Mouse (Mus musculus): ENCODE results near the gene Kcnma1. TPM values are rescaled to one million over a fixed set of nuclear protein-coding genes. Genes with fewer than 3 reads are reported as not detected.

Gene Kcnma1
- polyA plus RNA-seq, 1 experiment from 2014 or later: 2.8 TPM

DNA sequence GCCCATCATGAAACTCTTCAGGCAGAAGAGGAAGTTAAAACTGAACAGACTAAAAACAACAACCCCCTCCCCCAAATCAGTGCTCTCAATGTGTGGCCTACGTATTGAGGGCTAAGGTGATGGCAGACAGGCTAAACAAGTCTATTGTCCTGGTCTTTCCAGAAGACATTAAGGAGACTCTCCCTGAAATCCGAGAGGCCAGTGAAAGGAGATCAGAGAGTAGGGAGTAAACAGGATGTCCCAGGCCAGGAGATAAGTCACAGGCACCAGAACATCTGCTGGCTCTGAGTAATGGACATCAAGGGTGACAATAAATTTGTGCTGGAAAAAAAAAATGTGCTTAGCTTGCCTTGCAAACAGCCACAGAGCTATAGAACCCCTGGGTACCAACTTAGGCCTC is 522.9 kb downstream of the Kcnma1 start:
- H3K27me3 ChIP-seq: no peaks in the 10 kb centered on the region
- ATAC-seq (no peak), DNase-seq (ENCODE audit: low read depth, low spot score) (no peak)
- TF ChIP-seq CTCF (IDR thresholded peaks at IDR 0.05): no peak
- ChIA-PET CTCF (interaction anchor here (0.8 kb wide), 1 partner anchor 38 kb away, joined by 3 read pairs; no protein-coding TSS in a partner anchor), POLR2A (interaction anchor here (0.5 kb wide), 1 partner anchor 101 kb away, joined by 3 read pairs; no protein-coding TSS in a partner anchor)
- in situ Hi-C loops (cut with MboI; ENCODE audit: low pct_unique_long_range_greater_than_20kb): no loop called here

DNA sequence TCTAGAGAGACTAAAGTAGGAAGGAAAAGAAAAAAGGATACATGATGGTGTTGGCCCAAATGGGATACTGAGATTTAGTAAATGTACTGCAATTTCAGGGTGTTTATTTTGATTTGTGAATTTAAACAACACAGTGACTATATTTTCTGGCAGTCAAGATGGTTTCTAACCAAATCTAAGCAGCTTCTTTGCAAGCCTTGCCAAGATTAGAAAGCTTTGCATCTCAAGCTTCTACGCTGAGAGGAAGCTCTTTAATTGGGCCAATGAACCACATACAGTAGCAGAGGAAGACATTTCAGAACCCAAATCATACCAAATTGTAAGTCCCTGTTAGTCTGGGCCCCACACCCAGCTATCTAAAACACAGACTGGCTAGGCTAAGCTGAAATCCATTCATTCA is 527.6 kb downstream of the Kcnma1 start:
- DNase-seq (ENCODE audit: low read depth, low spot score): no peak
- ATAC-seq: no peak
- no peak for TF ChIP-seq CTCF (IDR thresholded peaks at IDR 0.05)
- ChIA-PET CTCF (no interaction called here), POLR2A (no interaction called here)
- in situ Hi-C loops (cut with MboI; ENCODE audit: low pct_unique_long_range_greater_than_20kb): no loop called here
- peaks cover 5% of the 10 kb centered on the region for H3K27me3 ChIP-seq

DNA sequence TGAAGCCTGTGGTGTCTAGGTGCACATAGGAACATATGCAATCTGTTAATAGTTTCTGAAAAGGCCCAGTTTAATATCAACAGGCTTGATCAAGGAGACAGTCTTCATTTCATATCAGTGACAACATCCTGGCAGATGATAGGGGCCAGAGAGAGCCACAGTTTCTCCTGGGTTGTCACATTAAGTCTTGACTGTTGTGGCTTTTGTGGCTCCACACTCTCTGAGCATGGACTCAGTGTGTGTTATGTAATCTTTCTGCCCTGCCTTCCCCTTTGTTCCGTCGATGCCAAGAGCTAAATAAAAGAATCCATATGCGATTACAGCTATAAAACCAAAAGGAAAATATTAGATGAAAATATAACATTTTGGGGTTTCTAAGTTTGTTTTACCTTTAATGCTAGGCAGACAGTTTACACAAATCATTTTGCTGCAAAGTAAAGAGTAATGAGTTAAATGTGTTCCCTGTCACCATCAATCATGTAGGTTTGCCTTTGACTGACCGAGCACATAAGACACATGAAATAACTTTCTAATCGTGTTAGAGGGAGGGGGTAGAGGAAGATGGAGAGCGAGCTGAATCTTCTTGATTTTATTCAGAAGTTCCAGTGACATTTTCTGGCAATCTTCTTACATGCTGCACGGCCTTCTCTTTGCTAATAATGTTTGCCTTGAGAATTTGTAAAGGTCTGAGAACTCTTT is 528.3 kb downstream of the Kcnma1 start:
- no peak for ATAC-seq
- no peak for TF ChIP-seq CTCF (IDR thresholded peaks at IDR 0.05)
- H3K27me3 ChIP-seq: peaks cover 5% of the 10 kb centered on the region
- ChIA-PET CTCF (no interaction called here), POLR2A (no interaction called here)
- in situ Hi-C loops (cut with MboI; ENCODE audit: low pct_unique_long_range_greater_than_20kb): no loop called here
- no peak for DNase-seq (ENCODE audit: low read depth, low spot score)

DNA sequence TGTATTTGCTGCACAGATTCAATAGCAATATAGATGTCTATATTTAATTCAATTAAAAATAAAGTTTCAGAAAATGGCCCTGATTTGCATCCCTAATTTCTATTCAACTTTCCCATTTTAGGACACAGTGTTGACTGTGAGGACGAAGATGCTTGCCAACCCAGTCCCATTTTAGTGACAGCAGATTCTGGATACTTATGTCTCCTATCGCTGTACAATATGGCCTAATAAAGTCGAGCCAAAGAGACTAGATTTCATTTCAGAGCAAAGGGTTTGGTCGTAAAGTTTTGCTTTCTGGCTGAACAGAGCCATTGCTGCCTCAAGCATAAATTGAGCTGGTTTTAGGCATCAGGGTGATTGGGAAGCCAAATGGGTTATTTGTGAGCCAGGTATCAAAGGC is 539.2 kb downstream of the Kcnma1 start:
- ATAC-seq (no peak), DNase-seq (ENCODE audit: low read depth, low spot score) (no peak)
- POLR2A ChIA-PET: no interaction called here
- peaks cover 13% of the 10 kb centered on the region for H3K27me3 ChIP-seq
- no peak for TF ChIP-seq CTCF (IDR thresholded peaks at IDR 0.05)
- CTCF ChIA-PET: no interaction called here
- in situ Hi-C loops (cut with MboI; ENCODE audit: low pct_unique_long_range_greater_than_20kb): no loop called here

DNA sequence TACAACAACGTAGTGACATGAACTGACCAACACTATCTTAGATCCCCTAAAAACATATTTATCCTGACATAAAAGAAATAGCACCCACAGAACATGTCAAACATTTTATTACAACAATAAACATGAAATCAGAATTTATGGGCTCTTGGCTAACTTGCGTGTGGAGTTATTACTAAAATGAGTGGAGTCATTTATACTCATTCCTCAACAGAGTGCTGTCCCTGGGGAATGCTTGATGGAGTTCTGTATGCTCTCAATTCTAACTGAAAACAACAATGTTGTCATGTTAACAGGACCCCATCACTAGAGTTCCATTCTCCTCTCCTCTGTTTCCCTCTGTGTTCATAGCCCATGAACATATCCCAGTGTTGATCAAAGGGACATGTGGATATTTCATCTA is 544.2 kb downstream of the Kcnma1 start:
- POLR2A ChIA-PET: no interaction called here
- no peak for ATAC-seq
- TF ChIP-seq CTCF (IDR thresholded peaks at IDR 0.05): no peak
- no peak for DNase-seq (ENCODE audit: low read depth, low spot score)
- in situ Hi-C loops (cut with MboI; ENCODE audit: low pct_unique_long_range_greater_than_20kb): no loop called here
- H3K27me3 ChIP-seq: peaks cover 29% of the 10 kb centered on the region
- CTCF ChIA-PET: no interaction called here

DNA sequence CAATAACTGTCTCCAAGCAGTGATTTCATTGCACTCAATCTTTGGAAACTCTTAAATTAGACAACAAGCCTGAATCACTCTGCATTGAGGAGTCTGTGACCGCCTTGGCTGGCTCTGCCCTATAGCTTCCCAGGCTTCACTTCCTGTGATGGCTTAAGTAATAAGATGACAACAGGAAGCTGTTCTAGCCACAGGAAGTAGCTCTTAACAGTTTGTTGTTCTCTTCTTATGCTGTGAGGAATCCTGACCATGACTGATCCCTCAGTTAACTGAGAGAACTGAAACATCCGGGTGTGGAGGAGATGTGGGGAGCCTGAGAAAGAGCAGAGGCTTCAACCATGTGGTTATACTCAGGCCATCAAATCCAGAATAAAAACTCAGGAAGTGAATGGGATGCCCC is 549.2 kb downstream of the Kcnma1 start:
- TF ChIP-seq CTCF (IDR thresholded peaks at IDR 0.05): no peak
- peaks cover 18% of the 10 kb centered on the region for H3K27me3 ChIP-seq
- DNase-seq (ENCODE audit: low read depth, low spot score) (no peak), ATAC-seq (no peak)
- in situ Hi-C loops (cut with MboI; ENCODE audit: low pct_unique_long_range_greater_than_20kb): no loop called here
- ChIA-PET CTCF (interaction anchor here (1.1 kb wide), 1 partner anchor 100 kb away, joined by 3 read pairs; no protein-coding TSS in a partner anchor), POLR2A (no interaction called here)

DNA sequence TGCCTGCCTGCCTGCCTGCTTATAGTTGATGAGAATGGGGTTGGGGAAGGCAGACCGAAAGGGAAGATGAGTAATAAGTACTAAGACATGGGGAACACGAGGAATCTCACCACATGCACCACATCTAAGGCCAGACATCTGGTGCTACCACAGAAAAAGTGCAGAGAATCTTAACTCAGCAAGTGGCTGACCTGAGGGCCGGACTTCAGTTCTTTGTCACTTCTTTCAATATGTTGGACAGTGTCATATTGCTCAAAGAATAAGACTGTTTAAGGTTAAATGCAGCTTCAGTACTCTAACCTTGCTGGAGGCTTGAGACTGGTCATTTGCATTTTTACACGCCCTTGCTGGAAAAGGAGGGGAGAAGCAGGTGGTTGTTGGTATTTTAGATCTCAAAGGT is 555.7 kb downstream of the Kcnma1 start:
- CTCF ChIA-PET: no interaction called here

DNA sequence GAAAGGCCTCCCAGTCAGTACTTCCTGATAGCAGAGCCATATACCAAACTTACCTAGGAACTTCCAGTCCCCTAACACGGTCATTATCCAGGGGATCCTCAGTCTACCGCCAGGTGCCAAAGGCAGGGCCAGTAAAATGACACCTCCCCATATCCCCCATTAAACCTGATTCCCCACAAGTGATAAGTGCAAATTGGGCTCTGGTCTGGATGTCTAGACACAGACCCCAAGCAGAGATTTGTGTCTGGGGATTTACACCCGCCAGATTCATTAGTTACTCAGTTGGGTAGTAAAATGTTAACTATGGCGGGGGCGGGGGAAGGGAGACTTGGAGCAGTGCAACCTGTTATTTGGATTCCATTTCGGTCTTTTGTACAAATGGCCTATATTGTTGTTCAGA is 562.6 kb downstream of the Kcnma1 start:
- DNase-seq (ENCODE audit: low read depth, low spot score) (no peak), ATAC-seq (no peak)
- in situ Hi-C loops (cut with MboI; ENCODE audit: low pct_unique_long_range_greater_than_20kb): no loop called here
- ChIA-PET CTCF (no interaction called here), POLR2A (no interaction called here)
- H3K27me3 ChIP-seq: no peaks in the 10 kb centered on the region
- no peak for TF ChIP-seq CTCF (IDR thresholded peaks at IDR 0.05)

More for the DNA sequence above, 555.7 kb downstream of the Kcnma1 start:
- POLR2A ChIA-PET: no interaction called here
- TF ChIP-seq CTCF (IDR thresholded peaks at IDR 0.05): no peak
- in situ Hi-C loops (cut with MboI; ENCODE audit: low pct_unique_long_range_greater_than_20kb): no loop called here
- ATAC-seq (no peak), DNase-seq (ENCODE audit: low read depth, low spot score) (no peak)
- peaks cover 7% of the 10 kb centered on the region for H3K27me3 ChIP-seq

DNA sequence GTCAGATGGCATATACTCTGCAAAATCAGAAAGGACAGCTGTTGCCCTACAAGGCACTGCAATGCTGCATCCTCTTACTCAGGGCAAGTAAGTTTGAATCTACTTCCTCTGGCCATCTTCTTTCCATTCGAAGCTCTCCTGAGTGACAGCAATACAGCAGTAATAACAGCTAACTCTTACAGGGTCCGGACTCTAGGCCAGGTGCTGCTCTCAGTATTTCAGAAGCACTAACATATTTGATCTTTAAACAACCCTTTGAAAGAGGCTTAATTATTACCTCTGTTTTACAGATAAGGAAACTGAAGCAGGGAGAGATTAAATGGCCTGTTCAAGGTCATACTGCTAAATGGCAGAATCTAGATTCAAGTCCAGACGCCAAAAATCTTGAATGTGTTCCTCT is 576.8 kb downstream of the Kcnma1 start:
- in situ Hi-C loops (cut with MboI; ENCODE audit: low pct_unique_long_range_greater_than_20kb): no loop called here
- no peak for TF ChIP-seq CTCF (IDR thresholded peaks at IDR 0.05)
- ChIA-PET CTCF (no interaction called here), POLR2A (no interaction called here)
- DNase-seq (ENCODE audit: low read depth, low spot score): no peak
- no peak for ATAC-seq
- no peaks in the 10 kb centered on the region for H3K27me3 ChIP-seq

DNA sequence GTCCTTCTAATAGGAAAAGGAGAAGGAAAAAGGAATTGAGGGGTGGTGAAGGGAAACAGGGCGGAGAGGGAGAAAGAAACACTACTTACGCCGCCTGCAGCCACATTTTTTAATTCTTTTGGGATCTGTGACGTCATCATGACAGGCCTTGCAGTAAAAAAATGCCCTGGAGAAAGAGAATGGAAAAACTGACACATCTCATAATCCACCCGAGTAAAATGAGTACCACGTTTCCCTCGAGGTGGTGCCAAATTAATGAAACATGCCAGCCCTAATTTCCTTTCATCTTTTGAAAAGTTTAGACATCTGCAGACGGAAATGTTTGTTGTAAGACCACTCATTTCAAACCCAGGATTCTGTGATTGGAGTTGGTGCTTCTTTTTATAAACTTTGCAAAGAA is 578.4 kb downstream of the Kcnma1 start:
- no peaks in the 10 kb centered on the region for H3K27me3 ChIP-seq
- DNase-seq (ENCODE audit: low read depth, low spot score) (no peak), ATAC-seq (no peak)
- ChIA-PET POLR2A (no interaction called here), CTCF (no interaction called here)
- in situ Hi-C loops (cut with MboI; ENCODE audit: low pct_unique_long_range_greater_than_20kb): no loop called here
- TF ChIP-seq CTCF (IDR thresholded peaks at IDR 0.05): no peak

DNA sequence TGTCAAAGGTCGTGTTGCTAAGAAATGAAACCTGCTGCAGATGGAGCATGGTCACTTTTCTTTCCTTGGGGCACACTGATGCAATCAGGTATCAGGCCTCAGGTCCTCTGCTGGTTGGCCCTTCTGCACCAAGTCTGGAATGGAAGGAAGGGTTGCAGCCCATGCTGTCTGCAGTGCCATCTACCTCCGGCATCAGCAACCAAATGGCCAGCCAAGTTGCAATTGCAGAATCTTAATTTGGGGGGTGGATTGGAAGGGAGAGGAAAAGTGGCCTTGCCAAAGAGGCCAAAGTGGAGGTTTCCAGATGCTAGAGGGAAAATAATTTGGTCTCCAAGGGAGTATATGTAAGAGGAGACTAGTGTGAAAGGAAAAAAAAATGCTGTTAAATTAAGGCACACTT is 584.3 kb downstream of the Kcnma1 start:
- CTCF ChIA-PET: no interaction called here
- in situ Hi-C loops (cut with MboI; ENCODE audit: low pct_unique_long_range_greater_than_20kb): no loop called here
- no peak for ATAC-seq
- POLR2A ChIA-PET: no interaction called here
- no peaks in the 10 kb centered on the region for H3K27me3 ChIP-seq
- no peak for TF ChIP-seq CTCF (IDR thresholded peaks at IDR 0.05)
- DNase-seq (ENCODE audit: low read depth, low spot score): no peak

DNA sequence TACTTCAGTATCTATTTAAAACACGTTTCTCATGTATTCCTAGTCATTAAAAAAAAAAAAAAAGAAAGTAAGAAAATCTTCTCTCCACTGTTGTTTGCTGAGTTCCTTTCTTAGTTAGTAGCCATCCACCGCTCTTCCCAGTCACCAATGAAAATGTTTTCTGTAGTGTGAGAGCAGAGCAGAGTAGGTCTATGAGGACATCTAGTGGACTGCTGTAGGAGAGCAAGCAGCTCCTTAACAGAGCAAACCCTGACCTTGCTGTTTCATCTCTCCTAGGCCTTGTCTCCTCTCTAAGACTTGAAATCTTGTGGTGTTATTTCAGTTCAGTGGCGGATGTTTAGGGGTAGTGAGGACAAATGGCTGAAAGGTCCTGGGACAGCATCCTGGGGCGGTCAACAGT is 585.2 kb downstream of the Kcnma1 start:
- DNase-seq (ENCODE audit: low read depth, low spot score) (no peak), ATAC-seq (no peak)
- in situ Hi-C loops (cut with MboI; ENCODE audit: low pct_unique_long_range_greater_than_20kb): no loop called here
- ChIA-PET CTCF (interaction anchor here (0.6 to 1.2 kb wide), 2 partner anchors 28 to 320 kb away, joined by 4 read pairs; no protein-coding TSS in a partner anchor), POLR2A (interaction anchor here (0.7 kb wide), 1 partner anchor 845 kb away, joined by 6 read pairs; no protein-coding TSS in a partner anchor)
- H3K27me3 ChIP-seq: no peaks in the 10 kb centered on the region
- peak; percentile 73 for TF ChIP-seq CTCF (IDR thresholded peaks at IDR 0.05)
